Mouse (Mus musculus): ENCODE results near the gene Spag5. TPM values are rescaled to one million over a fixed set of nuclear protein-coding genes. Genes with fewer than 3 reads are reported as not detected.
"Not testable (repeated sequence)": the region's sequence is repeated elsewhere in the genome, so short reads cannot be mapped to it uniquely, and the experiment has no call there.

Gene Spag5
- polyA plus RNA-seq (2012; ENCODE audit: insufficient read depth, insufficient read length, low replicate concordance, missing spikeins) = not detected in 2 replicates

- no peak for TF ChIP-seq POLR2A (IDR thresholded peaks at IDR 0.05; ENCODE audit: insufficient read depth, low read depth, low read length)
- TF ChIP-seq CTCF (IDR thresholded peaks at IDR 0.05; ENCODE audit: insufficient read depth, low read depth, low read length) = no peak
- no peak within 1 kb of the TSS for H3K27ac ChIP-seq (ENCODE audit: insufficient read depth, low read depth, low read length)
Measured at GRCm38 (mm10) chr11:78301357-78302084, at the start of gene Spag5. Gene Spag5, plus strand, starts transcription at chr11:78301529.

GRCm38 (mm10) chr11:78256618-78257017 is 44.7 kb upstream of the Spag5 start:
- no peak overlapping the region for H3K4me3 ChIP-seq (ENCODE audit: insufficient read depth, low read depth, low read length)
- 100% methylated on average over 1 of the region's 1 CpGs for WGBS
- no peak for TF ChIP-seq CTCF (IDR thresholded peaks at IDR 0.05; ENCODE audit: insufficient read depth, low read depth, low read length)
- TF ChIP-seq POLR2A (IDR thresholded peaks at IDR 0.05; ENCODE audit: insufficient read depth, low read depth, low read length) = no peak
- no peak overlapping the region for H3K27ac ChIP-seq (ENCODE audit: insufficient read depth, low read depth, low read length)
- no peaks in the 10 kb centered on the region for H3K4me1 ChIP-seq (ENCODE audit: control insufficient read depth, insufficient read depth, low read length)

More at GRCm38 (mm10) chr11:78301357-78302084, at the start of gene Spag5:
- Histone ChIP-seq H3K4me3 (ENCODE audit: insufficient read depth, low read depth, low read length) (peak within 1 kb of the TSS; percentile 42), H3K4me1 (ENCODE audit: control insufficient read depth, insufficient read depth, low read length) (peaks cover 6% of the 10 kb centered on the region; the same call in 1 of the 2 replicates)
- WGBS = under 1% methylated on average over 48 of the region's 49 CpGs

DNA sequence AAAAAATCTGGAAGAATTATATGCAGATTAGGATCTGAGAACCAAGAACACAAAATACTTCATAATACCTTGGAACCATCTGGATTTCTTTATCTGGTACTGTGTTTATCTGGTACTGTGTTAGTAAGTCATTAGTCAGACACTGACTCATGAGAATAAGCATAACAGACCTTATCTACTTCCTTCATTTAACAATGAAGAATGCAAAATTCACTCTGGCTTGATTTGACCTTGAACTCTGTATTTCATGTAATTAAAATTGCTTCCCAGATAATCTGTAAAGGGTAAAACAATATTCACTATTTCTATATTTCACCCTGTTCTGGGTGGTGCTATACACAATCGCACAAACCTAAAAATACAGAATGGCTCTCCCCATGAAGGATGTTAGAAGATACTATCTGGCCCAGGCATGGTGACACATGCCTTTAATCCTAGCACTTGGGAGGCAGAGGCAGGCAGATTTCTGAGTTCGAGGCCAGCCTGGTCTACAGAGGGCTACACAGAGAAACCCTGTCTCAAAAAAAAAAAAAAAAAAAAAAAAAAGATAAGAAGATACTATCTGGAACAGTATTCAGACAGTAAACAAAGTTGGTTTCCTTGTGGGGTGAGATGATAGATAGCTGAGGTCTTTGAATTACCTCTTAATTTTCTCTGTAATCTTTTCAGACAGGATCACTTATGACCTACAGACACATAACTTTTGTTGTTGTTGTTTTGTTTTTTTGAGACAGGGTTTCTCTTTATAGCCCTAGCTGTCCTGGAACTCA is 40.7 kb upstream of the Spag5 start:
- WGBS = 84% methylated on average over 2 of the region's 2 CpGs
- Histone ChIP-seq H3K4me1 (ENCODE audit: control insufficient read depth, insufficient read depth, low read length) (peaks cover 7% of the 10 kb centered on the region; the same call in 1 of the 2 replicates), H3K27ac (ENCODE audit: insufficient read depth, low read depth, low read length) (peak overlapping the region; percentile 60; the same call in 1 of the 2 replicates), H3K4me3 (ENCODE audit: insufficient read depth, low read depth, low read length) (peak overlapping the region; percentile 92)
- TF ChIP-seq POLR2A (IDR thresholded peaks at IDR 0.05; ENCODE audit: insufficient read depth, low read depth, low read length) (no peak), CTCF (IDR thresholded peaks at IDR 0.05; ENCODE audit: insufficient read depth, low read depth, low read length) (no peak)

DNA sequence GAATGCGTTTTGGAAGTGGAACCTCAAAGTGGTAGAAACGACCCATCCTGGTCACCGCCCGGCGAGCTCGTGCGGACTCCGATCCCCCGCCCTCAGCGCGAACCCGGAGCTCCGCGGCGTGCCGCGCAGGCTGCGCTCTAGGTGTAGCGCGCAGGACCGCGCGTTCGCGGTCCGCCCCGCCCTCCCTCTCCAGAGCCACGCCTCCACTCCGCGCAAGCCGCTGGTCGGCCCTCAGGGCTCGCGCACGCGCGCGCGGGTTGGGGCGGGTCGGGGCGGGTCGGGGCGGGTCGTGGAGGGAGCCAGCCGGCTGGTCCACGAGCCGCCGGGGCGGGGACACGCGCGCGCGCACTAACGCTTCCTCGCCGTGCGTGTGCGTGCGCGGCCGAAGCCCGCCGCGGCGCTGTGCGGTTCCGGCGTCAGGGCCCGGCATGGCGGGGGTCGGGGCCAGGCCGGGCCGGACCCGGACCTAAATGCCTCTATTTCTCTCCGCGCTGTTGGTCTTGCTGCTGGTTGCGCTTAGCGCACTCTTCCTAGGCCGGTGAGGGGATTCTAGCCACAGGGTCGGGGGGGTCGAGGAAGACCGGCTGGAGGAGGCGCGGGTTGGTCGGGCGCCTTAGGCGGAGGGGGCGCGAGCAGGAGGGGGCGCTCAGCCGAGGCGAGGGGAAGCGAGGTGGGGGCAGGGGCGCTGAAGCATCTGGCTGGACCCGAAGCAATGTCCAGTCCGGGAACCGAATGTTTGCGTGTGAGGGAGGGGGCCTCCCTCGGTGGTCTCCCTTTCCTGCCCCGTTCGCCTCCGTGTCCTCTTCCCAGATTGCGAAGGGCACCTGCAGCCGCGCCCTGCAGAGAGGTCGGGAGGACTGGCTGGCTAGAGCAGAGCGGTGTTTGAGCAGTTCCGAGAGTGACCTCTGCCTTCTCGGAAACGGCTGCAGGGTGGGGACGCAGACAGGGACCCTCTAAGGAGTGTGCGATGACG is 39.7 kb upstream of the Spag5 start, which contains the start of gene 2610507B11Rik:
Gene 2610507B11Rik, plus strand, starts transcription at position 373 of the 973 bp plus-strand sequence.
- H3K4me3 ChIP-seq (ENCODE audit: insufficient read depth, low read depth, low read length) = peak within 1 kb of the TSS; percentile 92
- under 1% methylated on average over 114 of the region's 115 CpGs for WGBS
- peak; percentile 94 for TF ChIP-seq POLR2A (IDR thresholded peaks at IDR 0.05; ENCODE audit: insufficient read depth, low read depth, low read length)
- TF ChIP-seq CTCF (IDR thresholded peaks at IDR 0.05; ENCODE audit: insufficient read depth, low read depth, low read length) = no peak
- H3K27ac ChIP-seq (ENCODE audit: insufficient read depth, low read depth, low read length) = peak within 1 kb of the TSS; percentile 73
- peaks cover 10% of the 10 kb centered on the region; the same call in 1 of the 2 replicates for H3K4me1 ChIP-seq (ENCODE audit: control insufficient read depth, insufficient read depth, low read length)

DNA sequence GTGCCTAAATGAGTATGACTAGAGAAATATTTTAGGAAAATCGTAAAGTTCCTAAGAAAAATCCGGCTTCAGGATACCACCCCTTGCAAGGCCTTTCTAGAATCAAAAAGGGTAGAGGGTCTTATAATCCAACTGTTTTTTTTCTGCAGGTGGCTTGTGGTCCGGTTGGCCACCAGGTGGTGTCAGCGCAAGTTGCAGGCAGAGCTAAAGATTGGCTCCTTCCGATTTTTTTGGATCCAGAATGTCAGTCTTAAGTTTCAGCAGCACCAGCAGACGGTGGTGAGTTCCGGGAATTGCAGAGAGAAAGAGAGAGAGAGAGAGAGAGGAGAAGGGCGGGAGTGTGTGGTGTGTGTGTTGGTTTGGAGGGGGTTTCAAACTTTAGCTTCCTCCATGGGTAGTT is 38.8 kb upstream of the Spag5 start:
- Histone ChIP-seq H3K4me3 (ENCODE audit: insufficient read depth, low read depth, low read length) (peak overlapping the region; percentile 46), H3K27ac (ENCODE audit: insufficient read depth, low read depth, low read length) (peak overlapping the region; percentile 28; the same call in 1 of the 2 replicates), H3K4me1 (ENCODE audit: control insufficient read depth, insufficient read depth, low read length) (peaks cover 10% of the 10 kb centered on the region; the same call in 1 of the 2 replicates)
- 1% methylated on average over 8 of the region's 8 CpGs for WGBS
- TF ChIP-seq POLR2A (IDR thresholded peaks at IDR 0.05; ENCODE audit: insufficient read depth, low read depth, low read length) (no peak), CTCF (IDR thresholded peaks at IDR 0.05; ENCODE audit: insufficient read depth, low read depth, low read length) (peak; percentile 22; the same call in 1 of the 2 replicates)

DNA sequence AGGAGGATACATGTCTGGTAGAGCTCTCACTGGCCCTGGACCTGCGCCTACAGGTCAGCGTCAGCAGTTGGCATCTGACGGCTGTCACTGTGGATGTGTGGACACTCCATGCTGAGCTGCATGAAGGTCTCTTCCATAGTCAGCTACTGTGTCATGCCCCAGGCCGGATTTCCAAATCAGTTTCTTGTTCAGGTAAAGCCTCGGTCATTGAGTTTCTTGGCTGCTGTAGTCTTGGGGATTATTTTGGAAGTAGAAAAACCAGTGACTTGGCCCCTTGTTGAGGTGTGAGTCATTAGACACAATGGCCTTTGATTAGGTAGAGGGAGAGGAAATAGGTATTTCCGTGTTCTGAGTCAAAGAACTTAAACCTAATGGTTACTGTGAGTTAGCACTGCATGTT is 35.8 kb upstream of the Spag5 start:
- TF ChIP-seq POLR2A (IDR thresholded peaks at IDR 0.05; ENCODE audit: insufficient read depth, low read depth, low read length) (no peak), CTCF (IDR thresholded peaks at IDR 0.05; ENCODE audit: insufficient read depth, low read depth, low read length) (no peak)
- 76% methylated on average over 6 of the region's 6 CpGs for WGBS
- H3K27ac ChIP-seq (ENCODE audit: insufficient read depth, low read depth, low read length) = no peak overlapping the region

DNA sequence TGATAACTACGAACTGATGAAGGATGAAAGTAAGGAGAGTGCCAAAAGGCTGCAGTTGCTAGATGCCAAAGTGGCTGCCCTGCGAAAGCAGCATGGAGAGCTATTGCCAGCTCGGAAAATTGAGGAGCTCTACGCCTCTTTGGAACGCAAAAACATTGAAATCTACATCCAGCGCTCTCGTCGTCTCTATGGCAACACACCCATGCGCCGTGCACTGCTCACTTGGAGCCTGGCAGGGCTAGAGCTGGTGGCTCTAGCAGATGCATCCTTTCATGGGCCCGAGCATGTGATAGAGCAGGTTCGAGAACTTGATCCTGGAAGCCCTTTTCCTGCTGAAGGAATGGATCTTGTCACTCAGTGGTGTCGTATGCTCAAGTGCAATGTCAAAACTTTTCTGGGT is 29.3 kb upstream of the Spag5 start:
- H3K4me1 ChIP-seq (ENCODE audit: control insufficient read depth, insufficient read depth, low read length) = peaks cover 16% of the 10 kb centered on the region
- no peak for TF ChIP-seq POLR2A (IDR thresholded peaks at IDR 0.05; ENCODE audit: insufficient read depth, low read depth, low read length)
- TF ChIP-seq CTCF (IDR thresholded peaks at IDR 0.05; ENCODE audit: insufficient read depth, low read depth, low read length) = no peak
- WGBS = 36% methylated on average over 13 of the region's 13 CpGs

More for the DNA sequence above, 35.8 kb upstream of the Spag5 start:
- Histone ChIP-seq H3K4me1 (ENCODE audit: control insufficient read depth, insufficient read depth, low read length) (peaks cover 10% of the 10 kb centered on the region; the same call in 1 of the 2 replicates), H3K4me3 (ENCODE audit: insufficient read depth, low read depth, low read length) (no peak overlapping the region)

DNA sequence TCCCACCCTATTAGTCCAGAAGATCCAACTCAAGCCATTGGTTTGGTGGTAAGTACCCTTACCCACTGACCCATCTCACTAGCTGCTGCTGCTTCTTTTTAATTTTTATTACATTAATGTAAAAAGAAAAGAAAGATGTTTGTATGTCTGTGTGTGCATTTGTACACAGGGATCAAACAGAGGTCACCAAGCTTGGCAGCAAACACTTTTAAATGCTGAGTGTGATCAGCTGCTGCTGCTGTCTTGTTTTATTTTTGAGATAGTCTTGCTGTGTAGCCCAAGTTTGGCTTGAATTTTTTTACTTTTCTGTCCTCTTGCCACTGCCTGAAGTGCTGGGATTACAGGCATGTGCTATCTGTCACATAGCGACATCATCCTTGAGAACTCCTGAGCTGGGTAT is 25.7 kb upstream of the Spag5 start:
- H3K4me1 ChIP-seq (ENCODE audit: control insufficient read depth, insufficient read depth, low read length) = peaks cover 16% of the 10 kb centered on the region
- no peak overlapping the region for H3K27ac ChIP-seq (ENCODE audit: insufficient read depth, low read depth, low read length)
- 100% methylated on average over 1 of the region's 1 CpGs for WGBS
- TF ChIP-seq POLR2A (IDR thresholded peaks at IDR 0.05; ENCODE audit: insufficient read depth, low read depth, low read length) (no peak), CTCF (IDR thresholded peaks at IDR 0.05; ENCODE audit: insufficient read depth, low read depth, low read length) (no peak)
- no peak overlapping the region for H3K4me3 ChIP-seq (ENCODE audit: insufficient read depth, low read depth, low read length)

More for the DNA sequence above, 29.3 kb upstream of the Spag5 start:
- no peak overlapping the region for H3K4me3 ChIP-seq (ENCODE audit: insufficient read depth, low read depth, low read length)
- H3K27ac ChIP-seq (ENCODE audit: insufficient read depth, low read depth, low read length) = no peak overlapping the region

DNA sequence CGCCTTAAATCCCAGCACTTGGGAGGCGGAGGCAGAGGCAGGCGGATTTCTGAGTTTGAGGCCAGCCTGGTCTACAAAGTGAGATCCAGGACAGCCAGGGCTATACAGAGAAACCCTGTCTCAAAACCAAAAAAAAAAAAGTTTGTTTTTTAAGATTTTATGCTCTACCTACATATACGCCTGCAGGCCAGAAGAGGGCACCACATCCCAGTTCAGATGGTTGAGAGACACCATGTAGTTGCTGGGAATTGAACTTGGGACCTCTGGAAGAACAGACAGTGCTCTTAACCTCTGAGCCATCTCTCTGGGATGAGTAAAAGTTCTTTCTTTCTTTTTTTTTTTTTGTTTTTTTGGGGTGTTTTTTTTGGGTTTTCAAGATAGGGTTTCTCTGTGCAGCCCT is 25.2 kb upstream of the Spag5 start:
- not testable (repeated sequence) for H3K27ac ChIP-seq (ENCODE audit: insufficient read depth, low read depth, low read length); H3K4me3 ChIP-seq (ENCODE audit: insufficient read depth, low read depth, low read length)
- WGBS = 95% methylated on average over 4 of the region's 4 CpGs
- H3K4me1 ChIP-seq (ENCODE audit: control insufficient read depth, insufficient read depth, low read length) = peaks cover 16% of the 10 kb centered on the region
